Mouse (Mus musculus) spleen, postnatal 36 days (tissue): ENCODE measurements around the gene 1810046K07Rik.

ENCODE experiments used
- DNase-seq, 2 experiments: peaks; one replicate each; pipeline ENCODE4 v3.0.0; 2022; ENCODE audit warnings: low spot score in 2 of 2, mixed read lengths in 1 of 2

Gene 1810046K07Rik

GRCm38 (mm10) chr9:51305146-51305545 lies 23.6 kb downstream of the 1810046K07Rik start:
- no peak for DNase-seq

GRCm38 (mm10) chr9:51303980-51304379 lies 24.7 kb downstream of the 1810046K07Rik start:
- no peak for DNase-seq

DNA sequence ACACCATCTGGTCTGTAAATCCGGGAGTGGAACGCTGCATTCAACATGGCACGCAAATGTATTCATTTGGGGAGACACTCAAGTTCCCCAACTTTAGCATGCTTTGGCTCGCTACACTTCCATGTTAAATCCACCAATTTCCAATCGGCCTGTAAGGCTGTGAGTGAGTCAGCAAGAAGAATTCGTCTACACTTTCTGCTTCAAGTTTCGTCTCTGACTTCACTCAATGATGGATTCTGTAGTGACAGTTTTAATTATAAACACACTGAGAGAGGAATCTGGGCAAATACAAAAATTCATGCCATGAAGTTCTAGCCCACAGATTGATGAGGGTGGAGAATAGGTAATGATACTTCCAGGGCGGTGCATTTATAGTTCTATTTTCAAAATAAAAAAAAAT lies 35.2 kb downstream of the 1810046K07Rik start:
- no peak for DNase-seq

DNA sequence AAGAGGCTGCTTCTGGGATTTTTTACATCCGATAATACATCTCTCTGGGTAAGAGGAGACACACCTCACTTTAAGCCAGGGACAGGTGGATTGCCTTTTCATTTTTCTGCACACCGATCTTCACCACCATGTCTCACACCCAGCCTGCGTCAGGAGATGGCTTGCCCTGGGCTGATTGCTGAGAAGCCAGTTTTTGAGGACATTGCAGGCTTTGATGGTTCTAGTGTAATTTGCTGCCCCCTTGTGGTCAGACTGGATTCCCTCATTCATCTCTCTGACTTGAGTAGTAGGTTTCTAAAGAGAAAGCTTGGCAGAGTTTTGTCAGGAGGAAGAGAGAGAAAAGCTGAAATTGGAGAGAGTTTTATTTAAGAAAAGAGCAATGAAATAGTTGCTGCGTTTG lies 36.0 kb downstream of the 1810046K07Rik start:
- peak; percentile 59 to 74 for DNase-seq

GRCm38 (mm10) chr9:51290980-51291379 lies 37.7 kb downstream of the 1810046K07Rik start:
- DNase-seq: no peak

- no peak for DNase-seq
Measured at GRCm38 (mm10) chr9:51286079-51286478, 42.6 kb downstream of the 1810046K07Rik start.

DNA sequence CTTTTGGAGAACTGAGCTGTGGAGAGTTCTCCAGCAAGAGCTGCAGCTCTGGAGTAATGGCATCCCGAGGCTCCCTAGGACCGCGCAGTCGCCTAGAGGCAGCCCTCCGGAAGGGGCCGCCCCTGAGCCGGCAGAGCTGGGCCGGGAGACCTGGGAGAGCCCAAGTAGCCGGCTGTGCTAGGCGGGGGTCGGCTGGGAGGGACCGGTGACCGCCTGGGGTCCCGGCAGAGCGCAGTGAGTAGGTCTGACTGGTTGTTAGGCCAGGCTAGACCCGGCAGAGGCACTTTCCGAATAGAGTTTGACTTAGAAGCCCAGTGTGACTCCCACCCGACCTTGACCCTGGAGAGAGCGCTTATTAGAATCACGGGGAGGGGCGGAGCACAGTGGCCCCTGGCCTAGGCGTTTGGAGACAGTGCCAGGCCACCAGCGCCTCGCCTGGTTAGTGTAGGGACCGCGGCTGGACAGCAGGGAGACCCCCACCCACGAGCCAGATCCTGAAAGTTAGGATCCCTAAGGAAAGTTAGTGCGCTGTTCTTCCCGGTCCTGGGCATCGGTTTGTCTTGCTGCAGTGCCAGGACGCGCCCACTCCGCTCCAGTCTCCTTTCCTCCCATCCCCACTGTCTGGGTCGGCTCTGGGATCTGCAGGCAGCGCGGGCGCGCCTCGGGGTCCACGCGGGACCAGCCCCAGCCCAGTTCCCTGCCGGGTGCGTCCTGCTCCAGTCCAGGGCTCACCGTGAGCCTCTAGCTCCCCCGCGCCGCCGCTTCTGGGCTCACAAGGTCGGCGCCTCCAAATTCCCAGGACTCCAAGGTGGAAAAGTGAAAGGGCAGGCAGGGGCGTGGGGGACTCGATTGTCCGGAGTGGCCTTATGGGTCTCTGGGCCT lies 50.0 kb downstream of the 1810046K07Rik start, which contains the start of gene Colca2:
Colca2 (minus strand) TSS at position 70 of the 882 bp plus-strand sequence.
- peak; percentile 17 to 19 for DNase-seq

- DNase-seq: no peak
Measured at GRCm38 (mm10) chr9:51277834-51278498, 50.8 kb downstream of the 1810046K07Rik start.

- DNase-seq: no peak
Measured at GRCm38 (mm10) chr9:51274678-51275077, 54.0 kb downstream of the 1810046K07Rik start.

DNA sequence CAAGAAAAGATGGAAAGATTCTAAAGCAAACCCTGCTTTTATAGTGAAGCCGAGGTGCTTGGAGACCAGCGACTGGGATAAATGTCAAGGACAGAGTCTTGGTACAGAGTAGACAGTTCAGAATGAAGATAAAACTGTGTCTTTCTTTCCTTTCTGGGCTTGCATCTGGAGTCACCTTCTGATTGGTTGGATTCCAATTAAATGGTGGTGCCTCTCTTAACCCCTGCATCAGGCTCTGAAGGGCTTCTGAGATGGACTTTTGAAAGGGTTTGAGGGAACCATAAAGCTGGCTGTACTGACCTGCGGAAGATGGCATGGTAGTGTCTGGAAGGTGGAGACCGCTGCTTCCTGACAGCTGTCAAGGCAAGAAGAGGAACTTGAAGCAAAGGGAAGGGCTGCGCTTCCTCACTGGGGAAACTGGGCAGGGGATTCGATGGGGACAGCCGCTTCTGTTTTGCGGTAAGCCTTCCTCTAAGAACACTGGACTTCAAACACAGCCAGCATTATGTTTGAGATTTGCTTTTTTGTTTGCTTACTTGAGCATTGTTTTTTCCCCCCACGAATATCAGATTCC lies 55.0 kb downstream of the 1810046K07Rik start:
- peak; percentile 20 to 23 for DNase-seq

GRCm38 (mm10) chr9:51272102-51272501 lies 56.6 kb downstream of the 1810046K07Rik start:
- no peak for DNase-seq

GRCm38 (mm10) chr9:51271073-51271472 lies 57.6 kb downstream of the 1810046K07Rik start:
- DNase-seq: no peak

DNA sequence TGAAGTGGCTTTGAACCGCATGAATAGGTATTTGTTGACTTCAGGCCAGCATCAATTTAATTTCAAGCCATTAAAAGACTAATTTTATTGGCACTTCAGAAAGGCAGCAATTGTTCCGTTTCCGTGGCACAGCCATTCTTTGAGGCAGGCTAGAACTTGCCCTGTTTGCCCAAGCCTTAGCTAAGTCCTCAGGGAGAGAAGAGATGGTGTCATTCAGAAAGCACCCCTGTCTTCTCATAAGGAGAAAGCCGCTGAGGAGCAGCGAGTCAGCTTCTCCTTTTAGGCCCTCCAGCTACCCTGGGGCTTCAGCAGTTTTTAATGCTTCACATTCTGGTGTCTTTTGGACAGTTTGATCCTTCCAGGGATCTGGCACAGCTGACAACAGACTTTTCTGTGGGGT lies 59.9 kb downstream of the 1810046K07Rik start:
- no peak for DNase-seq

DNA sequence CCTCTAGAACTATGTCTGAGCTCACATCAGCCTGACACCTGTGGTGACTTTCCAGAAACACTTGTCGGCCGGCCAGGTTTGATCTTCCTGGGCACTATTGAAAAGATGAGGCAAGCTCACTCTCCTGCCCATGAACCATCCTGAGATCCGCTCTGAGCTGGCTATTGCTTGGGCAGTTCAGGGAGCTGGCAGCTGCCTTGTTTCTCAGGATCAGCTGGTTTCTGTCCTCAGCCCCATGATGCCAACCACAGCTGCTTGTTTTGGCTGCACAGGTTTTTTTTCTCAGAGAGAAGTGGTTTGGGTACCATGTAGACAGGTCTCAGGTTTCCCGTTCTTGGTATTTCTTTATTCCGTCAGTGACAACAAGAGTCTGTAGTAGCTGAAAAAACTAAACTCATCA lies 70.3 kb downstream of the 1810046K07Rik start:
- no peak for DNase-seq

GRCm38 (mm10) chr9:51256780-51257502 lies 71.8 kb downstream of the 1810046K07Rik start:
- DNase-seq: no peak
